Mouse (Mus musculus) left cerebral cortex, adult 2 months (tissue): ENCODE measurements around the gene Pqlc2. TPM values are rescaled to one million over a fixed set of nuclear protein-coding genes. Genes with fewer than 3 reads are reported as not detected.

Source experiments
- DNase-seq, 2 experiments: peaks; one replicate each; pipeline ENCODE4 v3.0.0; 2021 to 2022; ENCODE audit warnings: low spot score in 2 of 2, mixed read lengths in 1 of 2; ENCODE audit errors: extremely low spot score in 1 of 2
- H3K27ac ChIP-seq: fragments of 200-600 bp; 2 replicates; pipeline ENCODE4 v1.8.1; 2022
- H3K4me3 ChIP-seq: fragments of 200-600 bp; 2 replicates; pipeline ENCODE4 v1.8.1; 2022
- CTCF ChIP-seq: fragments of 200-600 bp; IDR thresholded peaks from 2 replicates; pipeline ENCODE4 v1.8.1; 2022; ENCODE audit warnings: antibody characterized with exemption, mild to moderate bottlenecking, moderate library complexity
- intact Hi-C: fragments of 180-260 bp; cut with DNase I; formaldehyde crosslinking; loops from one replicate; pipeline ENCODE4 v1.15.1; 2025
- total RNA-seq, 2 experiments: library from RNA; stranded (reverse); gene quantifications; 2 replicates each; pipeline ENCODE4 v1.2.3; 2021

Gene Pqlc2
- total RNA-seq, 2 experiments from 2014 or later = 13.3 to 13.9 TPM

- intact Hi-C loops = no loop called here
- no peak for DNase-seq
- no peak for TF ChIP-seq CTCF
Measured at GRCm38 (mm10) chr4:139301780-139302179, 8.7 kb downstream of the Pqlc2 start.

GRCm38 (mm10) chr4:139298671-139299366, 11.7 kb downstream of the Pqlc2 start:
- DNase-seq = no peak
- intact Hi-C loops = no loop called here
- no peak for TF ChIP-seq CTCF
- H3K27ac ChIP-seq = no peak overlapping the region
- H3K4me3 ChIP-seq = no peak overlapping the region

More at GRCm38 (mm10) chr4:139301780-139302179, 8.7 kb downstream of the Pqlc2 start:
- no peak overlapping the region for H3K27ac ChIP-seq
- no peak overlapping the region for H3K4me3 ChIP-seq

- intact Hi-C loops = no loop called here
- no peak for DNase-seq
- Histone ChIP-seq H3K27ac (no peak overlapping the region), H3K4me3 (no peak overlapping the region)
- TF ChIP-seq CTCF = no peak; the same call in none of the 2 replicates
Measured at GRCm38 (mm10) chr4:139297566-139297965, 12.9 kb downstream of the Pqlc2 start.

GRCm38 (mm10) chr4:139292038-139292437, 18.5 kb downstream of the Pqlc2 start:
- TF ChIP-seq CTCF = no peak
- no peak for DNase-seq
- intact Hi-C loops = no loop called here
- Histone ChIP-seq H3K27ac (0 out of 2 replicates have a peak overlapping the region, but pooled peaks have one; percentile 28), H3K4me3 (no peak overlapping the region)

- intact Hi-C loops = no loop called here
- Histone ChIP-seq H3K4me3 (no peak overlapping the region), H3K27ac (peak overlapping the region; percentile 67)
- no peak for DNase-seq
- TF ChIP-seq CTCF = no peak
Measured at GRCm38 (mm10) chr4:139291099-139291498, 19.4 kb downstream of the Pqlc2 start.

GRCm38 (mm10) chr4:139289017-139289416, 21.5 kb downstream of the Pqlc2 start:
- no peak overlapping the region for H3K4me3 ChIP-seq
- peak; percentile 87 for TF ChIP-seq CTCF
- peak overlapping the region; percentile 3 for H3K27ac ChIP-seq
- intact Hi-C loops = loop anchor here (1.0 to 10.0 kb wide), 2 partner anchors 21 to 374 kb away; partner anchors contain the start of genes Akr7a5, Otud3 and Pqlc2
- DNase-seq = peak; percentile 50 to 56

- no peak overlapping the region for H3K4me3 ChIP-seq
- intact Hi-C loops = loop anchor here (1.0 to 10.0 kb wide), 2 partner anchors 201 to 372 kb away; partner anchors contain the start of gene Otud3
- TF ChIP-seq CTCF = peak; percentile 97
- DNase-seq = peak; percentile 84 to 96
- peak overlapping the region; percentile 12 for H3K27ac ChIP-seq
Measured at GRCm38 (mm10) chr4:139287122-139287863, 23.2 kb downstream of the Pqlc2 start.

- DNase-seq = no peak
- H3K4me3 ChIP-seq = no peak overlapping the region
- peak overlapping the region; percentile 12; the same call in 1 of the 2 replicates for H3K27ac ChIP-seq
- intact Hi-C loops = loop anchor here (10.0 kb wide), 1 partner anchor 371 kb away; the partner anchor contains the start of gene Otud3
- TF ChIP-seq CTCF = no peak
Measured at GRCm38 (mm10) chr4:139286234-139286633, 24.3 kb downstream of the Pqlc2 start.

GRCm38 (mm10) chr4:139284877-139285276, 25.6 kb downstream of the Pqlc2 start:
- intact Hi-C loops = loop anchor here (10.0 kb wide), 1 partner anchor 370 kb away; the partner anchor contains the start of gene Otud3
- TF ChIP-seq CTCF = no peak
- no peak for DNase-seq
- Histone ChIP-seq H3K27ac (no peak overlapping the region), H3K4me3 (no peak overlapping the region)

- intact Hi-C loops = loop anchor here (10.0 kb wide), 1 partner anchor 368 kb away; the partner anchor contains the start of gene Otud3
- no peak for DNase-seq
- TF ChIP-seq CTCF = no peak
- peak overlapping the region; percentile 1; the same call in 1 of the 2 replicates for H3K27ac ChIP-seq
- no peak overlapping the region for H3K4me3 ChIP-seq
Measured at GRCm38 (mm10) chr4:139282955-139283417, 27.5 kb downstream of the Pqlc2 start.

GRCm38 (mm10) chr4:139281791-139282345, 28.6 kb downstream of the Pqlc2 start:
- intact Hi-C loops = loop anchor here (10.0 kb wide), 1 partner anchor 367 kb away; the partner anchor contains the start of gene Otud3
- DNase-seq = no peak
- Histone ChIP-seq H3K4me3 (no peak overlapping the region), H3K27ac (no peak overlapping the region)
- no peak for TF ChIP-seq CTCF
